Mouse (Mus musculus) layer of hippocampus, adult 9-11 months (tissue): ENCODE measurements at regions not wholly inside any gene's neighbourhood (a gene's known extent, or its start where the extent isn't known, plus 50 kb on each side); places are given as distances from the start of the nearest gene placed in this dataset.
A peak's percentile ranks its signal among the peaks of the same experiment; 100 is the strongest.
"Not testable (repeated sequence)": the region's sequence is repeated elsewhere in the genome, so short reads cannot be mapped to it uniquely, and the experiment has no call there.

Experiments
- DNase-seq: peaks from one replicate; pipeline ENCODE4 v3.0.0; 2022

DNA sequence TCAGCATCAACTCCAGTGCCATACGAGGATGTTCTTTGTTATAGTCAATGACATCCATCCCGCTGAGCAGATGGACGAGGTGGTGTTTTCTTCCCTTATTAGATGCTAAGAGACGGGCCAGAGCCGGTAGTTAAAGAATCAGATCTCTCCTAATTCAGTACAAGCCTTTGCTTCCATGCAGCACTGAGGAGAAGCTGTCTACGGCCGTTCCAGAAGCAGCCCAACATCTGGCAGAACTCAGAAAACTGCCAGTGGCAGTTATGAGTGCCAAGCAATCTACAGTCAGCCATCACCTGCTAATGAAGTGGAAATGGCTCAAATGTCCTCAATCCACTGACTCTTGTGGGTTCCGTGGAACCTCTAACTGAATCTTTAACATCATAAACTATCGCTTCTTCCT lies 141.3 kb upstream of the Fam3c start:
- DNase-seq: no peak

- no peak for DNase-seq
Observed at GRCm38 (mm10) chr6:22496471-22496870, 140.4 kb upstream of the Fam3c start.

DNA sequence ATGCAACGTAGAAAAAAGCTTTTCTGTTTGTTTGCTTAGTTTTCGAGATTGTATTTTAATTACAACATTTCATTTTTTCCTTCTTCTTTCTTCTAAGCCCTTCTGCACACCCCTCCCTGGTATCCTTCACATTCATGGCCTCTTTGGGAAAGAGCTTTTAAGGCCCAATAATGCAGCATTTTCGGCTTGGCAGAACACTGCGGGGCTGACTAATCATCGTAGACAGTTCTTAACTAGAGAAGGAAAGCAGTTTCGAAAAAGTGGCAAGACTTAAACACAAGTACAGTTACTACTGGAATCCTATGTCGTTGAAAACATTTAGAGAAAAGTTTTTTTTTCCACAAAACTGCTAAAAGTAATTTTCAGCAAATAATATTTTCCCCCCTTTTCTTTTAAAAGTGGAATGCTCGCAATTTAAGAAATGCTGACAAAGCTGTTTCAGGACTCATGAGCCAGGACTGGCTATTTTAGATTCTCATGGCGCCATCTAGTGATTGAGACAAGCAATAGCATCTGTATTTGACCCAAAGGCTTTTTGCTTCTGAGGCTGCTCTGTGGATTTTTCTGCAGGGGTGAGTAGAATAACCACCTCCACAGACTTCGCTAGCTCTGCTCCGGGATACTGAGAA lies 137.7 kb upstream of the Fam3c start:
- peak; percentile 9 for DNase-seq

- DNase-seq: no peak
Observed at GRCm38 (mm10) chr6:22492896-22493295, 136.9 kb upstream of the Fam3c start.

DNA sequence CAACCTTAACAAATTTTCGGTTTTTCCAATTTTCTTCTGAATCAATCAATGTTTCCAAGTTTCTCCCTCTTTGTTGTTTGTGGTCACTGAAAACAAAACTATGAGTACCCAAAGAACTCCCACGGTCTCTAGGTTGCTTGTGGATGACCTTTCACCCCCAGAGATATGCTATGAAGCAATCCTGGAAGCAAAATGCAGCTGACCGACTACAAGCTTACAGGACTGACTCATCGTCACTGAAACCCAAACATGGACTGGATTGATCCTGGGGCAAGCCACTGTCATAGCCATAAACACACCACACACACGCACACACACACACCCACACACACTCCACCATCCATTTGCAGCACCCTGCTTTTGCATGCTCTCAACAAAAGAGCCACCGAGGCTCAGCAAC lies 134.7 kb upstream of the Fam3c start:
- DNase-seq: no peak

DNA sequence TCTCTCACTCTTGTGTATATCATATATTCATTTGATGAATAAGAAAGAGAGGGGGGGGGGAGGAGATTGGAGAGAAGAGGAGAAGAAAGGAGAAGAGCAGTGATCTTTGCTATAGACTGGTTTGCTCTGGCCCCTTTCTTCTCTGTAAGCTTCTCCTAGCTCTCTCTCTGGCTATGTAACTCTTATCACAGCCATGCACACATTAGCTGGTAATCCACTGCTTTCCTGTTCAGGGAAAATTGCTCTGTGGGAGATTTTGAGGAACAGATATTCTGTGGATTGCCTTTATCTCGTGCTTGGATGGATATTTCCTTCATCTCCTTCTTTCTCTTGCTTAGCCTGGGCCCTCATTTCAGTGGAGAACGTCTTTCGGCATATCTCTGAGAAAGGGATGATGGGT lies 131.4 kb upstream of the Fam3c start:
- DNase-seq: no peak

- no peak for DNase-seq
Observed at GRCm38 (mm10) chr6:22485828-22486518, 129.9 kb upstream of the Fam3c start.

DNA sequence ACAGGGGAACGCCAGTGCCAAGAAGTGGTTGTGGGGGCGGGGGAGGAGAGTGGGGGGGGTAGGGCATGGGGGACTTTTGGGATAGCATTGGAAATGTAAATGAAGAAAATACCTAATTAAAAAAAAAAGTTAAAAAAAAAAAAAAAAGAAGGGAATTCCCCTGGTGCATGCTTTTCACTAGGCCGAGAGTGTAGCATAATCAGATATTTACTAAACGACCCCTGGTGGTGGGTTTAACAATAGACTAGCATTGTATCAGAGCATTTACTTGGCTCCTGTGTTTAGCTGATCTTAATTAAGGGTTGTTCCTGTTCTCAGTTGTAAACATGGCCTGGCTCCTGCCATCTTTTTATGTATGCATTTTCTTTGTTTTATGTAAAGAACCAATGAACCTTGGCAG lies 126.2 kb upstream of the Fam3c start:
- DNase-seq: not testable (repeated sequence)

DNA sequence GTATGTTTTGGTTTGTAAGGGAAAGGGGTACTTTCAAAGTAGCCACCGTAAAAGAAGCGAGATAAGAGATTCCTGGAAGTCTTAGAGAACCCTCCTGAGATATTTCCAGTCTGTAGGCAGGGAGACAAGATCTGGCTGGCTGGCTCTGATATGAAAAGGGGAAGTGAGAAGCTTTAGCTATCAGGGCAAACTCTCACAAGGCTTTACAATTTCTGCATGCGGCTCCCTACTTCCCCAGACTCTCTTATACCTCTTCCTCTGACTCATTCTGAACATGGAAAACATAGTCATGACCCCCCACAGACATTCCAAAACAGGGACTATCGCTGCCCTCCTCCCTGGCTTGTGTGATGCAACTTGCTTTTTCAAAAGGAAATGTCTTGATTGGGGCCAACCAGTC lies 118.6 kb upstream of the Fam3c start:
- DNase-seq: peak; percentile 14

GRCm38 (mm10) chr6:22474011-22474410 lies 118.0 kb upstream of the Fam3c start:
- DNase-seq: peak; percentile 3

DNA sequence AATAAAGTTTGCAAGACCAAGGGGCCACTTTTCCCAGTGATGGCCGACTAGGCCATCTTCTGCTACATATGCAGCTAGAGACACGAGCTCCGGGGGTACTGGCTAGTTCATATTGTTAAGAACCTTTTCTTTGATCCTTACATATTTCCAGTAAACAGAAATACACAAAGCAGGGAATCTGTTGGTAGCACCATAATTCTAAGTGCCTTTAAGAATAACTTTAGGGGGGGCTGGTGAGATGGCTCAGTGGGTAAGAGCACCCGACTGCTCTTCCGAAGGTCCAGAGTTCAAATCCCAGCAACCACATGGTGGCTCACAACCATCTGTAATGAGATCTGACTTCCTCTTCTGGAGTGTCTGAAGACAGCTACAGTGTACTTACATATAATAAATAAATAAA lies 116.4 kb upstream of the Fam3c start:
- DNase-seq: not testable (repeated sequence)

DNA sequence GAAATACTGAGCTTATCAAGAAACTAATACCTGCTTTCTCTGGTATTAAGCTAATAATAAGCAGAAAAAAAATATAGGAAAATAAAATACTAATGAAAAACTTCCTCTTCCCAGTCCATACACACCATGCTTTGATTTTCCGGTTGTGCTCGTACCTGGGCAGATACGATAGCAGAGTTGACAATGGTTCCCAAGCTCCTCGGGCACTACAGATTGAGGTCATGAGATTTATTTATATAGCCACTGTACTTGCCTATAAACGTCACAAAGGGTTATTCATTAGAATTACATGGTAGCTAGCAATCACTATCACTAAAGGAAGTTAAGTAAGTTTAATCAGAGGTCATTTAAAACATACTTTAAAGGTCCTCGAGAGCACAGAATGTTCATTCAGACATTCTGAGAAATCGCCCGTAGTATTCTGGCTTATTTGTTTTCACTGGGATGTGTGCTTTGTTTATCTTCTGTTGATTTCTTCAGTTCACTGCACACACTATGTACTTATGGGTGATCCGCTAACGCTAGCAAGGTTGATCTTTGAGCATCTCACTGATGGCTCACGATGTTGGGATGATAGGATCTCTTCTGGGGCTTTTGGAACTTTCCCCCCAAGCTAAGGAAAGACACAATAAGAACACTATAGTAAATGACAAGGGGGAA lies 111.4 kb upstream of the Fam3c start:
- DNase-seq: no peak

DNA sequence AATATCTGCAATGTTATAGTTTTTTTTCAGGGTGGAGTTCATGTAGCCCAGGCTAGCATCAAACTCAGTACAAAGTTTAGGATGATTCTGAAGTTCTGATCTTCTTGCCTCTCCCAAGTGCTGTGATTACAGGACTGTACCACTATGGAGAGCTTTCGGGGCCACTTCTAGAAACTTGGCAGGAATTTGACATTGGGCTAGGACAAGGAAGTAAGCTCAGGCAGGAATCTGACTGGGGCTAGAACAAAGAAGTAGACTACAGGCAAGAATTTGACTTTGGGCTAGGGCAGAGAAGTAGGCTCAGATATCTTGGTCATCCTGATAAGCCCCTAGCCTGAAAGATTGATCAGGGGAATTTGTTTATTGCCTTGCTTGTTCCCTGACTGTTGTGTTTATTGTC lies 109.9 kb upstream of the Fam3c start:
- DNase-seq: no peak

DNA sequence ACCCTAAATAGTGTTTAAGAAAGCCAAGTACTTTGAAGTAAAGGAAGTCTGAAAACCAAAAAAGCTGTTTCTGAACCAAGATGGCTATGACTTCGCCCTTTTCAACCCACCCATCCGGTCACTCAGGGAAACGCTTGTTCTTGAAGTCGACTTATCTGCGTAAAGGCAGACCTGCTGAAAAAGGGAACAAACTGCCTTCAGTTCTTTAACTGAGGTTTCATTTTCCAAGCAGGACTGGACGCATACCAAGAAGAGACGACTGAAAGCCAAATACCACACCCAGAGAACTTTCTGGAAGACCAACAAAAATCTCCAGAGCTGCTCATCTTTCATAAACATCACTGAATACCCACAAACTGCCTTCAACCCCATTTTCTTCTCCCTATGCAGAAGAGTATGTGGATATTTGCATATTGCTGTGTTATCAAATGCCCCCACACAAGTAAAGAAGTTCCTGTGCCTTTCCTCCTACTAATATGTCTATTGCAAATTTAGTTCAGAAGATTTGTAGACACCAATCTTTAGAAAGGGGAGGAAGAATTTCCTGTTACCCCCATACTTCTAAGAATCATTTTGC lies 103.5 kb upstream of the Fam3c start:
- no peak for DNase-seq

DNA sequence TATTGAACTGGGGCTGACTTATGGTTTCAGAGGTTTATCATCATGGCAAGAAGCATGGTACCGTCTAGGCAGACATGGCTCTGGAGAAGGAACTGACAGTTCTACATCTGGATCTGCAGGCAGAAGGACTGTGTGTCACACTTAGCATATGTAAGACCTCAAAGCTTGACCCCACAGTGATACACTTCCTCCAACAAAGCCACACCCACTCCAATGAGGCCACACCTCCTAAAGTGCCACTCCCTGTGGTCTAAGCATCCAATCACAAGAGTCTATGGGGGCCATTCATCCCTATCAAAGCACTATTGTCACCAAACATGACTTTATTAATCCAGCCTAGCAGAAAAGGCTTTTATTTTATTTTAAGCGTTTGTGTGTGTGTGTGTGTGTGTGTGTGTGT lies 96.2 kb upstream of the Fam3c start:
- DNase-seq: no peak

DNA sequence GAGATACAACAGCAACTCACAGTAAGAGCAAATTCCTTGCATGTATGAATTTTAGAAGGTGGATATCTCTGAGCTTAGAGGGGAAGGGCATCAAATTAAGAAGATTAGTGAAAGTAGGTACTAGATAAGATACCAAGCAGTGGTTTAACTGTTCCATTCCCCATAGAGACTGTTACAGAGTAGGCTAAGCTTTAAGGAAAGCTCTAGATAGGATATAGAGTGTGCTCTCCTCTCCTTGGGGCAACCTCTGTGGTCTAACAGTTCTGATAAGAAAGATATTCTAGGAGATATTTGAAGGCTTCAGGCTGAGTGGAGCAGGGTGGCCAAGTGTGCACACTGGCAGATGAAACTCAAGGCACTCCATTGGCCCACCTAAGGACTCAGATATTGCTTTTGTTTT lies 94.5 kb upstream of the Fam3c start:
- no peak for DNase-seq

GRCm38 (mm10) chr6:22448906-22449305 lies 92.9 kb upstream of the Fam3c start:
- DNase-seq: no peak

DNA sequence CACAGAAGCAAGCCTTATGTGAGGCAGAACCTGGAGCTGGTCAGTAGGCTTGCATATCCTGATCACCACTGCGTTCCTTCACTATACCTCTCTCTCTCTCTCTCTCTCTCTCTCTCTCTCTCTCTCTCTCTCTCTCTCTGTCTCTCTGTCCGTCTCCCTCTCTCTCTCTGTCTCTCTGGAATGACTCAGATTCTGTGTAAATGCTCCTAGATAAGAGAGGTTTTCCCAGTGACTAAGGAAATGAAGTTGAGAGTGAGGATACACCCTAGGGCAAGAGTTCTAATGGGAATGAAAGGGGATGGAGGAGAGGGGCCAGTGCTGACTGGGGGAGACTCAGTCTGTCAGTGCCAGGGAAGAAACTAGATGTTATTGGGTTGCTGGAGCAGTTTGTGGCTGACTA lies 91.6 kb upstream of the Fam3c start:
- no peak for DNase-seq

- DNase-seq: no peak
Observed at GRCm38 (mm10) chr6:22446621-22447310, 90.7 kb upstream of the Fam3c start.

GRCm38 (mm10) chr6:22444856-22445255 lies 88.8 kb upstream of the Fam3c start:
- not testable (repeated sequence) for DNase-seq

GRCm38 (mm10) chr6:22444220-22444619 lies 88.2 kb upstream of the Fam3c start:
- no peak for DNase-seq

DNA sequence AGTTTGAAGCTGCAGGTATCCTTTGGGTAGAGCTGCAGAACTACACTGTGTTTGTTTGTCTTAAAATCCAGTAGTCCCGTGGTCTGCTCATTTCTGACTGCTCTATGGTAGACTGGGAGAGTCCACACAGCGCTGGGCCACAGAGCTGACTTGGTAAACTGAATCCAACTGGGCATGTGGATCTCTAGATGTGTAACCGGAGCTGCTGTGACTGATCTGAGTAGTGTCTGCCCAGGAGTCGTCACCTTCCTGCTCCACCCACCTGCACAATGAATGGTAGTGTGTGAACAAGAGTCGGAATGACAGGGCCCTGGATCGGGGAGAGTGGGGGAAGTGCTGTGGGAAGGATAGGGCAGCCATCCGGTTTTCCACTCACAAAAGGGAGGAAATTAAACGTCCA lies 87.5 kb upstream of the Fam3c start:
- DNase-seq: no peak

- DNase-seq: no peak
Observed at GRCm38 (mm10) chr6:22443170-22443569, 87.1 kb upstream of the Fam3c start.
